Comparison of ENCODE assay signal across 20 mouse cellular contexts in genomic region chr12:98216432-98216831, GRCm38 (mm10). TPM values are rescaled to one million over a fixed set of nuclear protein-coding genes. Genes with fewer than 3 reads are reported as not detected.
DNase-seq lines count a peak whose midpoint lies in the region; ATAC-seq lines count a peak whose summit lies in the region.
"Had no signal": no experiment of that assay in that cellular context is flagged by ENCODE, and none has a peak within 500 bp of the region (broad histone marks: within the 10 kb centered on the region; RNA-seq: fewer than 3 reads in every experiment).

No protein-coding gene starts in this region.

- H3K9me3 ChIP-seq in heart, embryonic 14.5 days (ENCODE audit: control insufficient read depth, low read length) = no peaks in the 10 kb centered on the region
- H3K9me3 ChIP-seq in neural tube, embryonic 13.5 days = no peaks in the 10 kb centered on the region
- H3K9me3 ChIP-seq in hindbrain, embryonic 16.5 days (ENCODE audit: control insufficient read depth, low read length) = no peaks in the 10 kb centered on the region
- H3K9me3 ChIP-seq: forebrain, embryonic 10.5 days; heart, embryonic 12.5 days; megakaryocyte, embryonic 14.5 days had no signal

- no peak overlapping the region; a peak in 1 of 4 replicates for H3K27ac ChIP-seq in heart, embryonic 14.5 days (replicated peaks in 1 of 2; ENCODE audit: control insufficient read depth in 1 of 2, insufficient read depth in 1 of 2, low read depth in 2 of 2, low read length in 2 of 2)
- no peak overlapping the region for H3K27ac ChIP-seq in neural tube, embryonic 13.5 days (replicated peaks)
- H3K27ac ChIP-seq in hindbrain, embryonic 16.5 days (ENCODE audit: low read depth, low read length) = no peak overlapping the region
- H3K27ac ChIP-seq: forebrain, embryonic 10.5 days; stomach, postnatal 0 days had no signal

- 62% methylated on average over 11 of the region's 11 CpGs for WGBS in heart, embryonic 14.5 days
- WGBS in neural tube, embryonic 13.5 days = 63% methylated on average over 11 of the region's 11 CpGs
- 58% methylated on average over 11 of the region's 11 CpGs for WGBS in hindbrain, embryonic 16.5 days

- H3K4me1 ChIP-seq in heart, embryonic 14.5 days (ENCODE audit: control insufficient read depth in 2 of 2, insufficient read depth in 2 of 2, low read length in 2 of 2) = peaks cover 10 to 15% of the 10 kb centered on the region in 2 experiments
- H3K4me1 ChIP-seq in neural tube, embryonic 13.5 days (replicated peaks) = peaks cover 10% of the 10 kb centered on the region; the same call in 1 of the 2 replicates
- H3K4me1 ChIP-seq in hindbrain, embryonic 16.5 days (ENCODE audit: control insufficient read depth, insufficient read depth, low read depth, low read length) = no peaks in the 10 kb centered on the region

- no peaks in the 10 kb centered on the region for H3K27me3 ChIP-seq in heart, embryonic 14.5 days (ENCODE audit: control insufficient read depth, insufficient read depth, low read length)
- H3K27me3 ChIP-seq in neural tube, embryonic 13.5 days = no peaks in the 10 kb centered on the region
- no peaks in the 10 kb centered on the region for H3K27me3 ChIP-seq in hindbrain, embryonic 16.5 days (replicated peaks; ENCODE audit: control insufficient read depth, insufficient read depth, low read length)
- H3K27me3 ChIP-seq: heart, embryonic 12.5 days; megakaryocyte, embryonic 14.5 days had no signal

- peak overlapping the region; percentile 46 for H3K4me2 ChIP-seq in heart, embryonic 14.5 days (ENCODE audit: low read length)
- H3K4me2 ChIP-seq in neural tube, embryonic 13.5 days = 0 out of 2 replicates have a peak overlapping the region, but pooled peaks have one; percentile 7
- peak overlapping the region; percentile 0; the same call in 1 of the 2 replicates for H3K4me2 ChIP-seq in hindbrain, embryonic 16.5 days (ENCODE audit: low read length)

- 0 out of 2 replicates have a peak, but pooled peaks cover 7% of the 10 kb centered on the region for H3K36me3 ChIP-seq in heart, embryonic 14.5 days (ENCODE audit: control insufficient read depth, insufficient read depth, low read length)
- H3K36me3 ChIP-seq in neural tube, embryonic 13.5 days = peaks cover 9% of the 10 kb centered on the region
- H3K36me3 ChIP-seq in hindbrain, embryonic 16.5 days (ENCODE audit: control insufficient read depth, insufficient read depth, low read length) = no peaks in the 10 kb centered on the region; the same call in 1 of the 2 replicates
- H3K36me3 ChIP-seq: heart, embryonic 12.5 days had no signal

- no peak overlapping the region for H3K4me3 ChIP-seq in heart, embryonic 14.5 days (ENCODE audit: control insufficient read depth in 1 of 2, insufficient read depth in 1 of 2, low read depth in 1 of 2, low read length in 2 of 2)
- no peak overlapping the region for H3K4me3 ChIP-seq in neural tube, embryonic 13.5 days
- no peak overlapping the region for H3K4me3 ChIP-seq in hindbrain, embryonic 16.5 days (ENCODE audit: low read length)
- H3K4me3 ChIP-seq: forebrain, embryonic 10.5 days; heart, embryonic 12.5 days; megakaryocyte, embryonic 14.5 days had no signal

- no peak for DNase-seq in heart, adult 8-10 months (ENCODE audit: low spot score)
- no peak for DNase-seq in neural tube, embryonic 10.5 days (ENCODE audit: extremely low spot score, low spot score)
- DNase-seq in thymus, postnatal 36 days = no peak
- DNase-seq in lung, postnatal 14 days = no peak
- DNase-seq: adrenal gland, postnatal 36 days; B cell, adult 2 months; cerebellum, adult 8-10 months; forebrain, postnatal 0 days; gastrocnemius, postnatal 36 days; kidney, adult 18-20 months; kidney, postnatal 14 days; liver, postnatal 0 days; lung, postnatal 10 days had no signal

- ATAC-seq in heart, embryonic 14.5 days (ENCODE audit: insufficient number of reproducible peaks, insufficient read depth, low FRiP score, low read depth) = no peak
- ATAC-seq in neural tube, embryonic 13.5 days (ENCODE audit: low read depth) = no peak
- ATAC-seq in hindbrain, embryonic 16.5 days = peak; percentile 34; the same call in 1 of the 2 replicates
- ATAC-seq: forebrain, postnatal 0 days; liver, postnatal 0 days had no signal

- no peak overlapping the region for H3K9ac ChIP-seq in heart, embryonic 14.5 days (ENCODE audit: low read length)
- 0 out of 2 replicates have a peak overlapping the region, but pooled peaks have one; percentile 39 for H3K9ac ChIP-seq in neural tube, embryonic 13.5 days
- H3K9ac ChIP-seq in hindbrain, embryonic 16.5 days (ENCODE audit: low read depth, low read length) = no peak overlapping the region
- H3K9ac ChIP-seq: forebrain, postnatal 0 days; heart, embryonic 12.5 days; liver, postnatal 0 days had no signal

RNA-seq across cellular contexts. Expression of gene Galc, which starts 42.8 kb away (rescaled TPM):
- 7.3 and 7.4 TPM in 2 replicates for polyA plus RNA-seq in heart, embryonic 14.5 days (2014; fragmentation: Nextera tagmentation; extraction: Ambion mirVana)
- 1 to 10 TPM; 7.6 to 9.6 (median 8.0) TPM for total RNA-seq in heart, adult 8-10 months (2022)
- 10.0 and 10.9 TPM in 2 replicates for polyA plus RNA-seq in neural tube, embryonic 13.5 days (2015; fragmentation: Nextera tagmentation; extraction: Ambion mirVana)
- 10.6 and 11.7 TPM in 2 replicates for polyA plus RNA-seq in hindbrain, embryonic 16.5 days (2015; fragmentation: Nextera tagmentation; extraction: Ambion mirVana)

RNA-seq across cellular contexts. Expression of gene Gpr65, which starts 52.0 kb away (rescaled TPM):
- polyA plus RNA-seq in heart, embryonic 14.5 days (2014; fragmentation: Nextera tagmentation; extraction: Ambion mirVana) = 1.0 and 1.2 TPM in 2 replicates
- total RNA-seq in heart, adult 8-10 months (2022) = under 1 TPM; 0.28 to 0.43 (median 0.35) TPM
- polyA plus RNA-seq in neural tube, embryonic 13.5 days (2015; fragmentation: Nextera tagmentation; extraction: Ambion mirVana) = 0.42 and 0.51 TPM in 2 replicates
- 0.24 and 0.31 TPM in 2 replicates for polyA plus RNA-seq in hindbrain, embryonic 16.5 days (2015; fragmentation: Nextera tagmentation; extraction: Ambion mirVana)
